Mouse (Mus musculus) cerebellum, adult 9-10 months (tissue): ENCODE data around the gene BC049715.

Source experiments
- DNase-seq: peaks from one replicate; pipeline ENCODE4 v3.0.0; 2022

The BC049715 gene

DNA sequence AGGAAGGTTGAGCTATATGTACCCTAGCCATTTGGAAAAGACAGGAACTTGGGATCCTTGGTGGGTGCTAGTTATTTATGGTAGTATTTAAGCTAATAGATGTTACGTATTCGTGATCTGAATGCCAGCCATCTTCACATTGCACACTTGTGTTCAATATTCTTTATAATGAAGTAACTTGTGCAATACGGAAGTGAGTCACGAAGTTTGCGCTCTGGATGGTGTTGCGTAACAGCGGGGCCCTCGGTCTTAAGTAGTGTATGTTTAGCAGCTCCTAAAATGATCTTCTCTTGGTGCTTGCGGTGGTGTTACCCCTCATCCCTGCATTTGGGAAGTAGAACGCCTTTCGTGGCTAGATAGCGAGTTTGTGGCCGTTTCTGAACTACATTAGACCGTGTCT lies 18.3 kb upstream of the BC049715 start:
- DNase-seq = peak; percentile 52

DNA sequence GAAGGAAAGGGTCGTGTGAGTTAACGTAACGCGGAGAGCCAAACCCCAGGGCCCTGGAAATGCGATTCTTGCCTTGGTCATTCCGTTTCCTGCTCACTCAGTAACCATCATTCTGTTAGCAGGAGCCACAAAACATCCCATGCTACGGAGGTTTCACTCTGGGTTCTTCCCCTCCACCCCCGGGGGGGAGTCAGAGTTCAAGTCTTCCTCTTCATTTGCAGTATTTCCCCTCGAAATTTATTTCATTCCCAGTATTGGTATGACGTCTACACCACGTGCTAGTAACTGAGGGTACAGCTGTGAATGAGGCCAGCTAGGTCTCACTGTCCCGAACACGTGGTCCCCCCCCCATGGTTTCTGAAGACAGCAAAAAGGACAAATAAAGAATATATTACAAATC lies 17.8 kb upstream of the BC049715 start:
- no peak for DNase-seq

GRCm38 (mm10) chr6:136811196-136811595 lies 16.2 kb upstream of the BC049715 start:
- no peak for DNase-seq

DNA sequence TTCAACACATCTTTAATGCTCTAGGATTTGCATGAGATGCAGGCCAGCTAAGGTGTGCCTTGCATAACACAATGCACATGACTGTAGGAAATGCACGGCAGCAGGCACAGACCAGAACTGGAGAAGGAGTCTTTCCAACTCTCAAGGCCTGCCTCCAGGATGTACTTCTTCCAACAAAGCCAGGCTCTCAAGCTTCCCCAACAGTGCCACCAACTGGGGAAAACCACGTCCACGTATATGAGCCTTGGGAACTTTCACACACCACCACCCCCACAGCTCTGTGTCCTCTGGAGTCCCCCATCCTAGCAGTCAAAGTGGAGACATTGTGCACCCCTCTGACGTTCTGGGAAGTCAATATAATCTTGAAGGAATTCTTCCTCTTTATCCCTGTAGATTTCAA lies 14.3 kb upstream of the BC049715 start:
- no peak for DNase-seq

GRCm38 (mm10) chr6:136815381-136815780 lies 12.0 kb upstream of the BC049715 start:
- DNase-seq = no peak

GRCm38 (mm10) chr6:136816826-136817225 lies 10.6 kb upstream of the BC049715 start:
- no peak for DNase-seq

GRCm38 (mm10) chr6:136817549-136817948 lies 9.9 kb upstream of the BC049715 start:
- DNase-seq = no peak

DNA sequence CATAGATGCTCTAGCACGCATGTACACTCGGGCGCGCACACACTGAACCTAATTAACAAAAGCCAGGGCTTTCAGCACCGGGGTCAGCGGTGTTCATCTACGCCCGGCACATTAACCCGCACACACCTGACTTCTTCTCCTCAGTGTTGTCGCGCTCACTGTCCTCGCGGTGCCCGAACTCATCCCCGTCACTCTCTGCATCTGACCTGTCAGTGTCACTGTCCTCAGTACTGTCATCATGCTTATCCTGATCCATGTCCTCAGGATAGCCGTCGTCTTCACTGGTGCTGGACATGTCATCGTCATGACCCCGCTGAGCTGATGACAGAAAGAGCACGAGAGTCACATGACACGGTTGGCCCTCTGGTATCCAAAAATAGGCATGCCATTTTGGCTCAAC lies 7.0 kb upstream of the BC049715 start:
- no peak for DNase-seq

DNA sequence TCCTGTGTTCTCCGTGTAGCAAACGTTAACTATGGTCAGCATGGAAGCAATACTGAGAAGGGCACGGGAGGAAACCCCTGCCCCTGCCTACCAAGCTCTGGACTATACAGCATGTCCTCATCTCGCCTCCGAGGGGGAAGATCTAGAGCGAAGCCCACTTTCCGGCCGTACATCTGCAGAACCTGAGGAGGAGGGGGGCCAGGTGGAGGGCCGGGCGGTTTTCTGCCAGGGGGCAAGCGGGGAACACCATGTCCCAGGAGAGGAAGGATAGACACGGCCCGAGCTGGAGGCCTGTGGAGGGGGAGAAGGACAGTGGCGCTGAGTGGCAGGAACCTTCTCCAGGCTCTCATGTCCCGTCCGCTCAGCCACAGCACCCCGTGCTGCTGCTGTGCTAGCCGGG lies 6.3 kb upstream of the BC049715 start:
- no peak for DNase-seq

DNA sequence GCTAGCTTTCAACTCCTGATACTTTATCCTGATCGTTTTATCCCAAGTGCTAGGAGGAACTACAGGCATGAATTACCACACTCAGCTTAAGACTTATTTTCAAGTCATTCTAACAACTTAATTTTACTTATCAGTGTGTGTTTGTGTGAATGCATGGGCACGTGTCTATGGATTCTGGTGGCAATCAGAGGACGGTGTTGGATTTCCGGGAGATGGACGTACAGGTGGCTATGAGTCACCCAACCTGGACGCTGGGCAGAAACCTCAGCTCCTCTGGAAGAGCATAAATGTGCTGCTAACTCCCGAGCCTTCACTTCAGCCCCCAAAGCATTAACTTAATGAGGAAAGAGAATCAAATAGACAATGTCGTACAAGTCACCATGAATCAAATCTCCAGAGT lies 2.4 kb upstream of the BC049715 start:
- DNase-seq = no peak

DNA sequence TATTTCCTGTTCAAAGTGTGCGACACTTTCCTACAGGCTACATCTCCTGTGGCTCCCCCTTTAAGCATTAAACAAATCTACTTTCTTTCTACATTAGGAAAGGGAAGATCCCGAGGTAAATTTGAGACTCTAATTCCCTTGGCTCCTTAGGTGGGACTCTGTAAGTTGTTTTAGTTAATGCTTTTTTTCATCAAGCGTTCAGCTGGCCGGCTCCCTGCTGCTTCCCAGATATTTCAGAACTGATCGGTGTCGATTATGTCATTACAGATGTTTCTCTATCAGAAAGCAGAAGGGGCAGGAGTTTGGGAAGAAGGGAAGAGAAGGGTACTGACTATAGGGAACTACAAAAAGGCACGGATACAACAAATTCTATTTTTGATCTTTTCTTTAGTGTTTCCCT lies 310 bp upstream of the BC049715 start:
- DNase-seq = no peak

DNA sequence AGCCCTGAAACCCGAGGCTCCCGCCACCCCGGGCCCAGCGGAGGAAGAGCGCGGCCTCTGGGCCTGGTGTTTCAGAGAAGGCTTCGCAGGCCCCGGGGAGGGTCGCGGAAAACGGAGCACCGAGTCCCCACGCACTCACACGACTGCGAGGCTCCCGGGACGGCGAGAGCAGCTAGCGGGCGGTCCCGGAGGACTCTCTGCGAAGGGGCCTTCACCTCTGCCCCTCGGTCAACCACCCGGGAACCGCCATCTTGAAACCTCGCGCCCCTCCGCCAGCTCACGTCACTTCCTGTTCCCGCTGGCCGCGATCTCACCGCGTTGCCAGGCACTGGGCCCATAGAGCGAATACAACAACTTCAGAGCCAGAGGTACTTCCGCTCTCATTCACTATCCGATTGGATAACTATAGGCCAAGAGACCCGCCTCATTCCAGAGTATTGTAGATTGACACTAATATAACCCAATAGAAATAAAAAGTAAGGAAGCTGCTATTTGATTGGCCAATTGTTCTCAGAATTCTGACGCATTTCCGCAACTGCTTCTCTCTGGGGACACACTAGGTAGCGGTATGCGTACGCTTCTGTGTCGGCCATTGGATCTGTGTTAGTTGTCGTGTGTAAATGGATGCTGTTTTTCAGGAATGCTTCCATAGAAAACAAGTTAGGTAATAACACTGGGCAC lies 595 bp downstream of the BC049715 start, which contains the start of gene Wbp11:
Gene Wbp11 (minus strand): TSS at position 353 of the 681 bp plus-strand sequence.
- peak; percentile 100 for DNase-seq

- no peak for DNase-seq
Measured at GRCm38 (mm10) chr6:136828681-136829080, 1.3 kb downstream of the BC049715 start.

DNA sequence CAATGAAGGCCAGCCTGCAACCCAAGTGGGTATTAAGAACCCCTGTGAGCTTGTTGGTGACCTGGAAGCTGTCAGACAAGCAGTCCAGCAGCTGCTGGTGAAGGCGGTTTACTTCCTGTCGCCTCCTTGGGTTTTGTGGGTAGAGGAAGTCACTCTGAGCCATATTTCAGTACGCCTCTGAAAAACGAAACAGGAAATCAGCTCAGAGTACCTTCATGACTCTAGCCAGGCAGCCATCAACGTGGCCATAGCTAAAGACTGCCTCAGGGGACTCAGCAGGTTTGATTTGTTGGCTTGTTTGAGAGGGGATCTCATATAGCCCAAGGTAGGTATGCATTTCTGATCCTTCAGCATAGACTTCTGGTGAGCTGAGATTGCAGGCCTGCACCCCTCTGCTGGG lies 4.3 kb downstream of the BC049715 start:
- no peak for DNase-seq

DNA sequence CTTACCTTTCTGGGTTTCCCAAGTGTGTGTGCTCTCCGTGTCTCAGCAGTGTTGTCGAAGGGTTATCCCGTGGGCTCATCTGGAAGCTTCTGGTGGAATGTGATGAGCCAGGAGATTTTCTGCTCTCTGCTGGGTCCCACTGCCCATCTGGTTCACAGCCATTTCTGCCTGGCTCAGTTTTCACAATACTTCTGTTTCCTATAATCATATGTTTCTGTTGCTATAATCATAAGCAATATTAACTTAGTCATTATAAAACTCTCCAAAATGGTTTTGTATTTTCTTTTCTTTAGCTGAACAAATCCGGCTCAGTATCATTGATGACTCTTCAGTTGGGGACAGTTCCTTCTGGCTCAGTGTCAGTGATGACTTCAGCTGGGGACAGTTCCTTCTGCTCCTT lies 7.9 kb downstream of the BC049715 start, which contains the start of gene Smco3:
Gene Smco3 (minus strand): TSS at position 101 of the 400 bp plus-strand sequence.
- no peak for DNase-seq

- DNase-seq = no peak
Measured at GRCm38 (mm10) chr6:136837323-136837722, 9.9 kb downstream of the BC049715 start.

DNA sequence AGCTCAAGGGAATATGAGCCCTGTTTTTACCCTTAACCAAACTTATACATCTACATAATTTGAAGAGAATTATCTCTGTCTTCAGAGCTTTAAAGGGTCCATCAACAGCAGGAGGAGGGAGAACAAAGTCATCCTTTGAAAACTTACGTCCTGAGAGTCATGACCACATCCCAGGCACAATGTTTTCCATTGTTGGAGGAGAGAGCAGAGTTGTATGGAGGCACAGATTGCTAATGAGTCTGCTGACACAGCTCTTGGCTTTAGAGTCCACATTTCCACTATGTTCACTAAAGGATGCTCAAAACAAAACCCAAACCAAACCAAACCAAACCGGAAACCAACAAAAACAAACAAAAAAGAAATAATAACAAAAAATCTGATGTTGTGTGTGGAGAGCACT lies 17.5 kb downstream of the BC049715 start:
- DNase-seq = no peak

GRCm38 (mm10) chr6:136845706-136846480 lies 18.5 kb downstream of the BC049715 start:
- DNase-seq = no peak

- DNase-seq = no peak
Measured at GRCm38 (mm10) chr6:136847267-136847666, 19.8 kb downstream of the BC049715 start.

DNA sequence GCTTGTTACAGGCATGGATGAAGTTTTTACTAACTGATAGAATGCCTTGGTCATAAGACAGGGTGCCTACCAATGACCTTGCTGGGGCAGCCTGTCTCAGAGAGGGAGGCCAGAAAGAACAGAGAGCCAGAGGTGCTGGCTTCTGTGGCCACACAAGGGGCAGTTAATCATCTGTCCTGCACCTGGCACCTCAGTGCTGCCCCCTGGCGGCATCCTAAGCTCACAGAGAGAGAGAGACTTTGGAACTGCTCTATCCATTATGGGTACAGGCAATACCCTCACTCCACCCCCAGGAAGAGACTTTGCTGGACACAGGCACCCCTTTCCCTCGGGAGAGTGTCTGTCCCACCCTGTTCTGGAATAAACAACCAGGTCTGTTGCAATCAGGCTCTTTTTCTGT lies 20.4 kb downstream of the BC049715 start:
- DNase-seq = no peak

- DNase-seq = no peak
Measured at GRCm38 (mm10) chr6:136848399-136848798, 21.0 kb downstream of the BC049715 start.

- no peak for DNase-seq
Measured at GRCm38 (mm10) chr6:136848971-136849370, 21.5 kb downstream of the BC049715 start.

DNA sequence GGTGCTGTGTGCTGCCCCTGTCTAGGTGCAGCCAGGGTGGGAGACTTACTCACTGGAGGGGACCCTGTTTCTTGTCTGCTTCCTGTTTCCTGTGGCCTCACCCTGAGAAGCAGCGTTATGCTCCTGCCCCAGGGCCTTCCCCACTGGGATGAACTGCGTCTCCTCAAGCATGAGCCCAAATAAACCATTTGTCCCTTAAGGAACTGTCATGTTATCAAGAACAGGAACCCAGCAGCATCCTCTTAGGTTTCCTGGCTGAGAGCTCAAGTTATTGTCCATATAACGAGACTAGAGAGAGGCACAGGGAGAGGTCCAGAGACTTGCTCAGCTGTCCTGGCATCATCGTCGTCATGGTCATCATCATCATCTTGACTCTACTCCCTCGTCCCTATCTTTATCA lies 22.8 kb downstream of the BC049715 start:
- no peak for DNase-seq

DNA sequence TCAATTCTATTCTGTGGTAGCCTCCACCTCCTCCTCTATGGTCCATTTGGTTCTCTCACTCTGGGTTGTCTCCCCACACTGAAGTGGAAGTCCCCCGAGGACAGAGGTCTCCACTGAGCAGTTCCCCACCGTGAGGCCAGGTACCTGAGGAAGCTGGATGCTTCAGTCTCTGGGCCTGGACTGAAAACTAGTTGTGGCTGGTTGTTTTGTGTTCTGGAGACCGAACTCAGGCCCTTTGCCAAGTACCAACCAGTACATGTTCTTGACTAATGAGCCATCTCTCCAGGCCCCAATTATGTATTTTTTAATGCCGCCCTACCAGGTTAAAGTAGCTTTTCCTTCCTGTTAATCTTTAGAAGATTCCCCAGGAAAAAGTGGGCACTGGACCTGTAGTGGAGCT lies 24.9 kb downstream of the BC049715 start:
- DNase-seq = no peak
